Mouse (Mus musculus): ENCODE data around the gene Nkain2. TPM values are rescaled to one million over a fixed set of nuclear protein-coding genes. Genes with fewer than 3 reads are reported as not detected.

The Nkain2 gene
- polyA plus RNA-seq (2014; fragmentation: Illumina TruSeq; extraction: RNeasy Lipid Tissue Mini Kit (QIAGEN cat#74804); ENCODE audit: low read depth, low replicate concordance) = 0.93 TPM

GRCm38 (mm10) chr10:32889652-32890506, at the start of gene Nkain2:
Nkain2 (minus strand) TSS chr10:32890462.

Other genes with a start within 250 kb of the Nkain2 start
- 25.6 TPM for gene Trdn, start 190.1 kb upstream of the Nkain2 start, polyA plus RNA-seq (2014; fragmentation: Illumina TruSeq; extraction: RNeasy Lipid Tissue Mini Kit (QIAGEN cat#74804); ENCODE audit: low read depth, low replicate concordance)